Mouse (Mus musculus) adrenal gland, adult (tissue): ENCODE results near the gene Glce.
A peak's percentile ranks its signal among the peaks of the same experiment; 100 is the strongest.

ENCODE experiments used
- DNase-seq, 2 experiments: peaks; one replicate each; pipeline ENCODE4 v3.0.0; 2022 to 2023; ENCODE audit warnings: low spot score in 1 of 2; ENCODE audit not compliant: inconsistent age in 2 of 2

Glce gene

DNA sequence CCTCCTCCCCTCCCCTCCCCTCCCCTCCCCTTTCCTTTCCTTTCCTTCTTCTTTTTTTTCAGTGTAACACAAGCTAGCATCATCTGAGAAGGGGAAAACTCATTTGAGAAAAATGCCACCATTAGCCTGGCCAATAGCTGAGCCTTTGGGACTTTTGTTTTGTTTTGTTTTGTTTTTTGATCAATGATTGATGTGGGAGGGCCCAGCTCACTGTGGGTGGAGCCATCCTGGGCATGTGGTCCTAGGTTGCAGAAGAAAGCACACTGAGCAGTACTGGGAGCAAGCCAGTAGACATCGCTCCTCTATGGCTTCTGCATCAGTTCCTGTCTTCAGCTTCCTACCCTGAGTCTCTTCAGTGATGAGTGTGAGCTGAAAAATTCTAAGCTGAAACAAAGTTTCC lies 86.6 kb downstream of the Glce start:
- DNase-seq, result no peak

DNA sequence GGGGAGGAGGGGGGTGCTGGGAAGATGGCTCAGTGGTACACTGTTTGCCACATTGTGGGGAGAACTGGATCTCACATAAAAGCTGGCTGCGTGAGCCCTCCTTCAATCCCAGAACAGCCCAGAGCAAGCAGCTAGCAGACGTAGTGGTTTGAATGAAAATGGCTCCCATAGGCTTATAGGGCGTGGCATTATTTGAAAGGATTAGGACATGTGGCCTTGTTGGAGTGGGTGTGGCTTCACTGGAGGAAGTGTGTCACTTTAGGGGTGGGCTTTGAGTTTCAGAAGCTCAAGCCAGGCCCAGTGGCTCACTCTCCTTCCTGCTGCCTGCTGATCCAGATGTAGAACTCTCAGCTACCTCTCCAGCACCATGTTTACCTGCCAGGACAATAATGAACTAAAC lies 90.2 kb downstream of the Glce start:
- no peak for DNase-seq

DNA sequence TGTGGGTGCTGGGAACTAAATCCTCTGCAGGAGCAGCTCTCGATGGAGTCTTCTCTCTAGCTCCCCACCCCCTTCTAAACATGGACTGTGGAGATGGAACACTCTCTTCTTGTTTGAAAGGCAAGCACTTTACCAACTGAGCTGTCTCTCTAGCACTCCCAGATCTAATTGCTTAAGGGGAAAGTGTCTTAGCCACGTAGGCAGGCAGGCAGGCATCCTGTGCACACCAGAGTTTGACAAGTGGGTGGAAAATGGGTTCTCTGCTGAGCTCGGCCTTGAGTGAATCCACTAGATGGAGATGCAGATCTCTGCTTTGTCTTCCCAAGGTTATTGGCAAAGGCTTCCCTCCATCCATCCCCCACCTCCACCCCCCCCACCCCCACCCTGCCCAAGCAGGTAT lies 94.4 kb downstream of the Glce start:
- DNase-seq, result no peak

DNA sequence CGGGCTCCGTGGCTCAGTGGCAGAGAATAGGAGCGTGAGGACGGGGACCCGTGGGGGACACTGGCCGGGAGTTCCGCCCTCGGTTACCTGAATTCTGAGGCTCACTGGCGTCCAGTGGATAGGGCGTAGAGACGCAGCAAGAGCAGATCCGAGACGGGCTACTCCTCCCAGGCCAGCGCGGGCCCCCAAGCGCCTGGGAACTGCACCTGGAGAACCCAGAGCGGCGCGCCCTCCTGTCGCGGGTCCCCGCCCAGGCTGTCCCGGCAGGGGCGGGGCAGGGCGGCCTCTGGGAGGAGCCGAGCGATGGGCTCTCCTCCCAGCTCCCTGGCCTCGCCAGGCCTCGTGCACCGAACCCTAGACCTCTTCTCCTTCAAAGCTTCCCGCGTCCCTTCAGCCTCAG lies 95.9 kb downstream of the Glce start, which contains the start of gene Paqr5:
TSS of gene Paqr5 (minus strand) at position 257 of the 400 bp plus-strand sequence.
- peak; percentile 74 to 80 for DNase-seq

DNA sequence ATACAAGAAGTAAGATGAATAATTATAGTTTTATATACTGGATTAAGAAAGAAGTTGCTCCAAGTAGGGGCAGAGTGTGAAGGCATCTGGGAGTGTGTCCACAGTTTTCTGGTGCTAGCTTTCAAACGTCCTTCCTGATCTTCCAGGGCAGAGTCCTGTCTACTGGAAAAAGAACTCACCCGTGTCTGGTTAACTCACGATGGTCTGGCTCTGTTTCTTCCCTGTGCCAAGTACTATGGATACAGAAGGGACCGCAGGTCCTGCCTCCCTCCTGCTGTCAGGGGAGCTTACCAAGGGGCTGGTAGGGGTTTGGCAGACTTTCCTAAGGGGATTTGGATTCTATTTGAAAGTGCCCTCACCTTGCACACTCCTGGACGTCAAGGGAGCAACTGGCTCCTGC lies 97.4 kb downstream of the Glce start:
- no peak for DNase-seq

DNA sequence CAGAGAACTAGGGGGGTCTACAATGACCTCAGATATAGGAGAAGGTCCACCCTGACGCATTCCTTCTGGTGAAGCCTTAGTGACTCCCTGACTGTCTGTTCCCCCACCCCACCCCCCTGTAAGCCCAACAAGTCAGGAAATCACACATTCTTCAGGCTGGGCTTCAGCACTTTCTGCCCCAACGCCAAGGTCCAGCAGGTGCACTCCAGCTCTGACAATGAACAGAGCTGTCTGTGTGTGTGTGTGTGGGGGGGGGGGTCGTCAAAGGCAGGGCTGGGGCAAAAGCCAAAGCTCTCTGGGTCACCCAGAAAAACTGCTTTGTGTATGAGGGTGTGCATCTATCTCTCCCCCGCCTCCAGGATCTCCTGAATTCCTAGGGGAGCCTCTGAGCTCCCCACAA lies 98.6 kb downstream of the Glce start:
- DNase-seq, result no peak

DNA sequence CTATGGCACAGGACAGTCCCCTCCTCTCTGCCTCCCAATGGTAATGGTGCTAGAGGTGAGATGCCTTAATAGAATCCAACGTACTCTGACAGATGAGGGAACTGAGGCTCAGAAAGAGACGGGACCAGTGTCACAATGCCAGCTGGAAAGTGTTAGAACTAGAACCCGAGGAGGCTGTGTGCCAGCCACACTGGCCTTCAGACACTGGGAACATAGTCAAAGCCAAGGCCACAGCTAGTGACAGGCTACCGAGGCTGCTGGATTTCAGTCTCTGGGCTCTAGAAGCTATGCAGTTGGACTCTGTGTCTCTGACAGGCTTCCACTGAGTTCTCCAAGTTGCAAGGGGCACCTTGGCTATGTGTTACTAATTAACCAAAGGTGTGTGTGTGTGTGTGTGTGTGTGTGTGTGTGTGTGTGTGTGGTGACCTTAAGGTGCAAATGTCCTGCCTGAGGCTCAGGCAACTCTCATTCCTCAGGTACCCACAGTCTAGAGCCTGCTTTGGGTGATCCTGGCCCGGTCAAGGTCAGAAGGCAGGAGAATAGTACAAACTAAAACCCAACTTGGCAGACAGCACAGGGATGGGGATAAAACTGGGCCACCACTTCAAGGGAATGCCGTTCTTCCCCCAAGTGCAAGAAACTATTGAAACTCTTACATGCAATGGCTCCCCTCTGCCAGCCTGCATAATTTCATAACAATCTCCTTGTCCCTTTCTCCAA lies 99.3 kb downstream of the Glce start:
- peak; percentile 75 to 86 for DNase-seq

DNA sequence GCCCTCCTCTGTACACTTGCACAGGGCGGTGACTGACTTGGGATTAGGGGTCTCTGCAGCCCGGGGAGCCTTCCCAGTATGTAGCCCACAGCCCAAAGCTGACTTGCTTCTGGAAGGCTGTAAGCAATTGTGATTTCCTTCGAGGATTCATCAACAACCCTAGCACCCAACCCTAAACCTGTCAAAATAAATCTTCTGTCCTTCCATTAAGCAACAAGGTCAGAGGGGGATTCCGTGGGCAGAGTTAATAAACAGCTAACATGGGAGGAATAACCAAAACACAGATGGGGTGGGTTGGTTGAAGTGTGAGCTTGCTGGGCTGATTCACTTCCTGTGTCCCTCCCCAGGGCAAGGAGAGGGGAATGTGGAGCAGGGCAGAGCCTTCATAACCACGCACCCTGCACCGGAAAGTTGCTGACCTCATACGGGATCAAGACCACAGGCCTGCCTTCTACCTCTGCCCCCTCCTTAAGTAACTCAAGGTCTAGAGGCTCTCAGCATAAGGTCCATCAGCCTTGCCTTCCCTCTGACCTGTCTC lies 100.8 kb downstream of the Glce start:
- DNase-seq, result no peak

DNA sequence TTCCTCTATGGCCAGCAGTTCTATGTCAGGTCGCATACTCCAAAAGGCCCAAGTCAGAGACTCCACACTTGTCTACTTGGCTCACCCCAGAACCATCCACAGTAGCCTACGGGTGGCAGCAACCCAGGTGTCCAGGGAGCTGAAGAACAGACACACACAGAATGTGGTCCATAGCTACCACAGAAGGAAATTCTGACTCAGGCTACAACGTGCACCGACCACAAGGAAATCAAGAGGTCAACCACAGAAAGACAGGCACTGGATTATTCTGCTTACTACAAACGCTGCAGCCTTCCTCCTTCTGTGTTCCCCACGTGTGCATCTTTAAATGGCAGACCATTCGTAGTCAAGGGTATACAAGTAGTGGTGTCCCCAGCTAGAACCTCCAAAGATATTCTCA lies 102.2 kb downstream of the Glce start:
- no peak for DNase-seq

DNA sequence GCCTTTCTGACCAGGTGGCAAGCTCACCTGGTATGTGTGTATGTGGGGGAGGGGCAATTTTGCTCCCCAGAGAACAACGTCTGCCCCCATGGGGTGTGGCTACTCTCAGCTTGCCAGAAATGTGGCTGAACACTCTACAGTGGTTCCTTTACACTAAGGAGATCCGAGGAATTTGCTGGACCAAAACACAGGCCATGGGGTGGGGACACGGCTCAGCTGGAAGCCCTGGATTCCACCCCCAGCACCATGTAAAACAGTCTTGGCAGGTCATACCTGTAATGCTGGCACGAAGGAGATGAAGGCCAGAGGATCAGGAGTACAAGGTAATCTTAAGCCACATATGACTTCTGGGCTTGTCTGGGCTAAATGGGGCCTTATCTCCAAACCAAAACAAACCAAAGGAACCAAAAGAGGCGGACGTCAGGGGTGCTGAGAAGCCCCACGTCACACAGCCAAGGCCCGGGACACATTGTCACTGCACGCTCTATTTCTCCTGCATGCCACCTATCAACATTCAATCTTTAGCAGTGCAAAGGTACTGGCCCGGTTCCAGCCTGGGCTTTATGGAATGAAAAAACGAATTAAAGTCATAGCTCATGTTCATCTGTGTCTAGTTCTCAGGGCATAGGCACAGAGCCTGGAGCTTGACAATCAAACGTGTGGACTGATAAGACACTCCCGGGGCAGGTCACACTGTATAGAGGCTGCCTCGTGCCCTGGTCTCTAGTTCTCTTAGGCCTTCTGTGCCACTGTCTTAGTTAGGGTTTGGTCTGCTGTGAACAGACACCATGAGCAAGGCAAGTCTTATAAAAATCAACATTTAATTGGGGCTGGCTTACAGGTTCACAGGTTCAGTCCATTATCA lies 104.0 kb downstream of the Glce start:
- DNase-seq, result no peak

DNA sequence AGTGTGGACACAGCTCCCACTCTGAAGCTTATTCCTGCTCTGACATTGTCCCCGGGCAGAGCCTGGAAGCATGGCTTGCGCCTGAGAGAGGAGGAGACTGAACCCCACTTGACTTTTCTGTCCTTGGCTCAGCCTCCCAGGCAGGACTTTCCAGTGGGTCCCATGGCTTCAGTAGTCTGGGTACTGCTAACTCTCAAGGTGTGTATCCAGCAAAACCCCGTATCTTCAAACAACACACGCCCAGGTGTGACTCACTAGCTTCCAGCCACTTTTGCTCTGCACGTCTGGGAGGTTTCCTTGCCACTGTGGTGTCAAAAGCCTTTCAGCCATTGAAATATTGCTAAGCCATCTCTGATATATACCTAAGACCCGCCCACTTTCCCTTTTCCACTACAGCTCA lies 105.1 kb downstream of the Glce start:
- DNase-seq, result no peak

DNA sequence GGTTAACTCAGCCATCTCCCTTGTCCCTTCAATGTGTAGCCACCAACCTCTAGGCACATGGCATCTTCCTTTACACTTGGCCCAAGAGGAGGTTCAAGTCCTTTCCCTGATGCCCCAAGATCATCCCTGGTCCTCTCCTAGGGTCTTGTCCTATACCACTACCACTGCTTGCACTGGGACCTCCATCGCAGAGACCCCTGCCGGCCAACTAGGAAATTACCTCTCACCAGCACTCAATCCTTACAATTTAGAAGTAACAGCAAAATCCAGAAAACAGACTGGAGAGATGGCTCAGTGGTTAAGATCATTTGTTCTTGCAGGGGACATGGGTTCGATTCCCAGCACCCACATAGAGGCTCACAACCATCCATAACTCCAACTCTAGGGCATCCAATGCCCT lies 107.0 kb downstream of the Glce start:
- DNase-seq, result peak in 1 of 2 experiments; percentile 36

DNA sequence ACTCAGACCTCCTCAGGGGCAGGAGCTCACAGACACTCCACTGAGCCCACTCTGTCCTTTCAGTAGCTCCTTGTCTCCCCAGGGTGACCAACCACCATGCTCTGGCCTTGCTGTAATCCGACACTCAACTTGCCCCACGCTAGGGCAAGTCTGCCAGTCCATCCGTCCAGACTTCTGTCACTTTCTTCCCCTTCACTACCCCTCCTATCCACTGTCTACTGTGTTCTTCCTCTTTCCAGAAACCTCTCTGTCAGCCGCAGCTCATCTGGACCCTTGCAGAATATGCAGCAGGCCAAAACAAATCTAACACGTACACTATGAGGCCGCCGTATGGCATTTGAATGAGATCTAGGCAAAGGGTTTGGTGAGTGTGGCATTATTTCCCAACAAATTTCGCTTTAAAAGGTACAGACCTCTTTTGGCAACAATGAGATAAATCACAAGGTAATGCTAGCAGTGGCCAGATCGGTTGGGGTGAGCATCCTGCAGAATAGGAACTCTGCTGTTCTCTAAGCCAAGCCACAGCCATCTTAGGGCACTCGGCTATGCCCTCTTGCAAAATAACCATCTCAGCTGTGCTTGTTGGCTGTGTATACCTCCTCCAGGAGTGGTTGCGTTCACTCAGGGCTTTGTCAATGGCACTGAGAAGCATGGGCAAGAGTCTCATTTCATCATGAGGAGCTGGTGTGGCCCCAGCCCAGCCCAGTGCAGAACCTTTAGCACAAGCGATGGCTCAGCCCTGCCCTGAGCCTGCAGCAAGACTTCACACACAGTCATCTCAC lies 108.9 kb downstream of the Glce start:
- no peak for DNase-seq

DNA sequence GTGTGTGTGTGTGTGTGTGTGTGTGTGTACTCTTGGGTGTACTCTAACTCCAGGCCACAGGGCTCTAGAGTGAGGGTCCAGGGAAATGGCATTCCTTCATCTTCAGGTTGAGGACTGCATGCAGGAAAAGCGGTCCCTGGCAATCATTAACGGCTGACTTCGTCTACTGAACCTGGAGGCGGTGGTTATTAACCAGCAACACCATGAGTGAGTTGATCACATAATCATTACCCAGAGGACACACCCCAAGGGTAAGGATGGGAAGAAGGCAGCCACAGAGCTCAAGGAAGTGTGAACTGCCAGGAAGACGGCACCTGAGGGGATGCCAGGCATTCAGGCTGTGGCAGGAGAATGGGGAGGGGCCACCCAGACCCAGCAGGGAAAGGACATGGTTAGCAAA lies 114.1 kb downstream of the Glce start:
- DNase-seq, result no peak
